Mouse (Mus musculus) mouse trophoblast stem cell (cell line): Measurements from ENCODE around the gene Gm42674.

Experiments used
- in situ Hi-C, 2 experiments: fragments of 300-500 bp; cut with MseI, MboI; formaldehyde crosslinking; loops; 2 replicates in 1 of 2; 3 replicates in 1 of 2; pipeline ENCODE4 v1.15.1; 2025

Gm42674 gene

GRCm38 (mm10) chr3:90601486-90602110, at the start of gene Gm42674:
Gene Gm42674, plus strand, starts transcription at chr3:90601904.
- in situ Hi-C loops: no loop called here

GRCm38 (mm10) chr3:90552231-90552630, 49.5 kb upstream of the Gm42674 start:
- in situ Hi-C loops: no loop called here

DNA sequence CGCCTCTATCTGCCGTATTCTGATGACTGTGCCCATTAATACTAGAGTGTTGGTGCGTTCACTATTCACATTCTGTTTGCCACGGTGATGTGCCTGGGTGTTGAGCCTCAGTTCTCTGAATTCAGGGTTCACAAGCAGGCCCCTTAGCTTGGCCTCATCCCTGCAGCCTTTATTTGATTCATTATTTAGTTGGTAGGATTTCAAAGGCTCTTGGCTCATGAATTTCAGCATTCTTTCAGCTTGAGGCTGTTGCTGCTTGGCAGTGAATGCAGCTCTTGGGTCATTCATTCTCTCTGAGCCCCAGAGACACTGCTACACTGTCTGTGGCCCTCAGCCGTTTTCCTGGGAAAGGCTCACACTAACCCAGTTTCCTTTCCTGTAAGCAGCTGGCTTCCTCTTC, 45.8 kb upstream of the Gm42674 start:
- in situ Hi-C loops: no loop called here

- in situ Hi-C loops: no loop called here
Measured at GRCm38 (mm10) chr3:90560008-90560628, 41.6 kb upstream of the Gm42674 start, which contains the start of gene S100a3. Gene S100a3, plus strand, starts transcription at chr3:90560578.

- in situ Hi-C loops: loop anchor here in 1 of 2 experiments (10.0 kb wide), 1 partner anchor 50 kb away; the partner anchor contains the start of gene S100a14
Measured at GRCm38 (mm10) chr3:90574691-90575090, 27.0 kb upstream of the Gm42674 start.

GRCm38 (mm10) chr3:90575320-90575719, 26.4 kb upstream of the Gm42674 start:
- in situ Hi-C loops: loop anchor here in 1 of 2 experiments (10.0 kb wide), 1 partner anchor 51 kb away; the partner anchor contains the start of gene S100a14

- in situ Hi-C loops: loop anchor here in 1 of 2 experiments (10.0 kb wide), 1 partner anchor 52 kb away; the partner anchor contains the start of gene S100a14
Measured at GRCm38 (mm10) chr3:90576351-90577001, 25.2 kb upstream of the Gm42674 start.

- in situ Hi-C loops: loop anchor here in 1 of 2 experiments (10.0 kb wide), 1 partner anchor 55 kb away; the partner anchor contains the start of gene S100a14
Measured at GRCm38 (mm10) chr3:90579433-90579832, 22.3 kb upstream of the Gm42674 start.

DNA sequence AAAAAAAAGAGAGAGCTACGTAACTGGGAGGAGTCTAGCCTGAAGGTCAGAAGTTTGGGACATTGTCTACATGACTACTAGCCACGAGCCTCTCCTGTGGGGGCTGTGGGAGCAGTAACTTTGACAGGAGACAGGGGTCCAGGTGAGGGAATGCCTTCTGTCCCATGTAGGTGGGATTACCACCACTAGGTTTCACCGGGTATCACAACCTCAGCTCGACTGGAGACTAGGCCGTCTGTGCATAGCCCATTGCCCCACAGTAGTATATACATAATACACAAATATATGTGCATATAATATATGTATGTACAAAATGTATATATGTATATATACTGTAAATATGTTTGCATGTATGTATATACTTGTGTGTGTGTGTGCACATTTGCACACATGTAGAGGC, 20.6 kb upstream of the Gm42674 start:
- in situ Hi-C loops: loop anchor here in 1 of 2 experiments (5.0 kb wide), 1 partner anchor 36 kb away; no protein-coding TSS in a partner anchor

DNA sequence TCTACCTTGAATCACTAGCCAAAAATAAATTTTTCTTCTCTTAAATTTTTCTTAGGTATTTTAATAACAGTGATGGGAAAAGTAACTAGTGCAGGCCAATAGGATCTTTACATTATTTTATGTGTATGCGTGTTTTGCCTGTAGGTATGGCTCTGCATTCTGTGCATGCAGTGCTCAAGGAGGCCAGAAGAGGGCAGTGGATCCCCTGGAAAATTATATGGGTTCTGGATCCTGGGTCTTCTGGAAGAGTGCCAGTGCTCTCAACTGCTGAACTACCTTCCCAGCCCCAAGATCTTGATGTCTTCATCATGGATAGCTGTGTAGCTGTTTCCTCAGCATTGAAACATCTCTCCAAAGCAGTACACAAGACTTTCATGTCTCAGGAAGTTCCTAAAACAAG, 19.5 kb upstream of the Gm42674 start:
- in situ Hi-C loops: loop anchor here in 1 of 2 experiments (5.0 kb wide), 1 partner anchor 35 kb away; no protein-coding TSS in a partner anchor

DNA sequence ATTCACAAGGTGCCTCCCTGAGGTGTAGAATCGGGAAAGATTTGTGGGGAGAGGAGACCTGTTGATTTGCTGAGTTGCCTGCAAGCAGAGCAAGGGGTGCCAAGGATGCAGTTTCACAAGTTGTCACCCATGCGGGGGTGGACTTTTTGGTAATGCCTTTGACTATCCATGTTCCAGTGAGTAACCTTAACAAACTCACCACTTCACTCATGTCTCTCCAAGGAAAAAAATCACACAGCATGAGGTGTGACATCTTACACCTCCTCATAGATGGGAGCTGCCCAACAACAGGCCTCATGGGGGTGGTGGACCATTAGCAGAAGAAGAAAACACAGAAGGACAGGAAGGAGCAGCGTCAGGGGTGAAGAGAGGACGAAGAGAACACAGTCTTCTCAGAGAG, 19.1 kb upstream of the Gm42674 start:
- in situ Hi-C loops: loop anchor here in 1 of 2 experiments (5.0 kb wide), 1 partner anchor 35 kb away; no protein-coding TSS in a partner anchor

GRCm38 (mm10) chr3:90583893-90584292, 17.8 kb upstream of the Gm42674 start:
- in situ Hi-C loops: loop anchor here in 1 of 2 experiments (5.0 kb wide), 1 partner anchor 33 kb away; no protein-coding TSS in a partner anchor

GRCm38 (mm10) chr3:90585595-90585994, 16.1 kb upstream of the Gm42674 start:
- in situ Hi-C loops: no loop called here

DNA sequence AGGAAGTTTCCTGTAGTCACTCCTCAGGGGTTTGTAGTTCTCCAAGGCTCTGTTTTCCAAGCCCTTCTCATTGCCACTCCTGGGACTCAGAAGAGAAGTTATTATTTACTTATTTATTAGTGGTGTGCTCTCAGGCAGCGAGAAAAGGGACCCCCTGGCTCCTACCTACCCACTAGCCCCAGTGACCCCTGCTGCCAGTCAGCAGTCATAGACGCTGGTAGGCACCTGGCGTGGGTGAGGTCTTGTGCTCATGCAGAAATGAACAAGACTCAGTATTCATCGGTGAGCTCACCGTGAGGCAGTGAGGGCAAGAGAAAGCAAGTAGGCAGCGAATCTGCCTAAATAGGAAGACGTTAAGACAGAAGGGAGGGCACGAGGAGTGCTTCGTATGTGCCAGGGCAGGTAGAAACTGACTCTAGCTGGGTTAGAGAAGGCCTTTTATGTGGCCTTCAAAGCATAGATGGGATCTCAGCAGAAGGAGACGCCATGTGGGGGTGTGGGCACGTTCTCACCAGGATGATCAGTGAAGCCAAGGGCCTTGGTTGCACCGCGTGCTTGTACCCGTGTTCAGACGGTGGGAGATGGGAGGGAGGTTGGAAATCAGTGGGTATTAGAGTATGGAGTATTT, 15.6 kb upstream of the Gm42674 start:
- in situ Hi-C loops: no loop called here

GRCm38 (mm10) chr3:90586906-90587305, 14.8 kb upstream of the Gm42674 start:
- in situ Hi-C loops: no loop called here

DNA sequence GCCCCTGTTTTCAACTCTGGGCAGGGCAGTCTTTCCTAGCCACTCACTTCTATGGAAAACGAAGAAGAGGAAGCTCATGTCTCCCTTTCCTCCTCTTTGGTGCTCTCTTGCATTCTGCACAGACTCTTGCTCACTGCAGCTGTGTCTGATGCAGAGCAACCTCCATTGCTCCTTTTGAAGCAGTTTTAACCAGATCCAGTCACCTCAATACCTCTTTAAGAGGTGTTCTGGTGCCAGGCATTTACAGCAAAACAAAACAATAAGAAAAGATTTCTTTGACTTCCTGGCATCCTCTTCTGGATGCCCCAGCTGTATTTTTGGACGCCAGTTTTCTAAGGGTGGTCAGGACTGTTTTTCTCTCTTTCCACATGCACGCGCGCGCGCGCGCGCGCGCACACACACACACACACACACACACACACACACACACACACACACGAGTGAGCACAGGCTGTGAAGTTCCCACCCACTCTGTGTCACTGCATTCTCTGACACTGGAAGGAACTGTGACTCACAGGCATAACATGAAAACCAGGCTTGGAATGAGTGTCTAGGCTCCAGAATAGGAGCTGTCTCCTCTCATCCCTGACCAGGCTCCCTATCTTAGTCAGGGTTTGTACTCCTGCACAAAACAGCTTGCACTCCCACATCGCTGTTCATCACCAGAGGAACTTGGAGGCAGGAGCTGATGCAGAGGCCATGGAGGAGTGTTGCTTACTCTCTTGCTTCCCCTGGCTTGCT, 14.2 kb upstream of the Gm42674 start:
- in situ Hi-C loops: no loop called here

- in situ Hi-C loops: no loop called here
Measured at GRCm38 (mm10) chr3:90589390-90589789, 12.3 kb upstream of the Gm42674 start.

DNA sequence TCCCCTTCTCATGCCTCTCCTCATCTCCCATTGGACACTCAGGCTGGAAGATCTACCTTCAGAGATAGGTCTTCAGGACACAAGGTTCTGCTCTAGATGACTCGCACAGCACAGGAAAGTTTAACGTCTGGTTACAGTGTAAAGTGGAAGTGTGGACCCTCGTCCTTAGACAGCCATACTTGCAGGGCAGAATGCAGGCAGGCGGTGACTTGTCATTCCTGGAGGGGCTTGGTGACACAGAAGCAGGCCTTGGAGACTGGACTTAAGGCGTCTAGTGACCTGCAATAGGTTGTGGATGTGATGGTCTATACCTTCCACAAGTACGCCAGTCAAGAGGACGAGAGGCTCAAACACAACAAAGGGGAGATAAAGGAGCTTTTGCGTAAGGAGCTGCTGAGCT, 11.8 kb upstream of the Gm42674 start, which contains the start of gene S100a2:
S100a2 (plus strand) TSS at position 301 of the 400 bp plus-strand sequence.
- in situ Hi-C loops: no loop called here

GRCm38 (mm10) chr3:90594466-90594865, 7.2 kb upstream of the Gm42674 start:
- in situ Hi-C loops: no loop called here

DNA sequence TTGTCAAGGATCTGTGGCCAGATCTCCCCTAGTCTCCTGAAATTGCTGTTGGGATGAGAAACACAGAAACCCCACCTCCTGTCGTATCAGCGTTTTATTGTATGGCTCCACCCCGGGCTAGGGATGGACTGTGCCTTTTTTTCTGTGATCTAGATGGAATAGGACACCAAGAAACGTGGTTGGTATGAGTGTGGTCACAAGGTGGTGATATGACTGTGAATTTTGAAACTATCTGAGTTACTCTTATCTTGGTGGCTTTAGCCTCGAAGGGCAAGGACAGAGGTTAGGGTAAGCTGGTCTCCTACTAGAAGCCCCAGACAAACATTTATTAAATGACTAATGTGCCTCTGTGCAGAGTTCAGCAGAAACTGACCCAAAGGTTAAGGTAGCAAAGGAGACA, 6.1 kb upstream of the Gm42674 start:
- in situ Hi-C loops: no loop called here

- in situ Hi-C loops: no loop called here
Measured at GRCm38 (mm10) chr3:90596810-90597209, 4.9 kb upstream of the Gm42674 start.
